Mouse (Mus musculus): ENCODE results near the gene Rasal2. TPM values are rescaled to one million over a fixed set of nuclear protein-coding genes. Genes with fewer than 3 reads are reported as not detected.
A peak's percentile ranks its signal among the peaks of the same experiment; 100 is the strongest.

The Rasal2 gene
- polyA plus RNA-seq, 1 experiment from 2014 or later: 23.8 TPM

- Histone ChIP-seq H3K36me3 (ENCODE audit: control insufficient read depth, insufficient read depth, low read length) (no peaks in the 10 kb centered on the region), H3K4me1 (ENCODE audit: control insufficient read depth, insufficient read depth, low read length) (peaks cover 12% of the 10 kb centered on the region), H3K4me3 (ENCODE audit: low read depth, low read length) (peak overlapping the region; percentile 96), H3K9ac (ENCODE audit: low read length) (peak overlapping the region; percentile 90), H3K4me2 (peak overlapping the region; percentile 44), H3K9me3 (ENCODE audit: control insufficient read depth, low read length) (no peaks in the 10 kb centered on the region), H3K27ac (ENCODE audit: low read depth, low read length) (no peak overlapping the region), H3K27me3 (ENCODE audit: control insufficient read depth, insufficient read depth, low read length) (no peaks in the 10 kb centered on the region)
- no peak for ATAC-seq (ENCODE audit: low FRiP score)
- whole genome bisulfite sequencing: 7% methylated on average over 8 of the region's 8 CpGs
- DNase-seq (ENCODE audit: low spot score, missing footprints): no peak
Measured at GRCm38 (mm10) chr1:157410937-157411336, 1.5 kb downstream of the Rasal2 start.

DNA sequence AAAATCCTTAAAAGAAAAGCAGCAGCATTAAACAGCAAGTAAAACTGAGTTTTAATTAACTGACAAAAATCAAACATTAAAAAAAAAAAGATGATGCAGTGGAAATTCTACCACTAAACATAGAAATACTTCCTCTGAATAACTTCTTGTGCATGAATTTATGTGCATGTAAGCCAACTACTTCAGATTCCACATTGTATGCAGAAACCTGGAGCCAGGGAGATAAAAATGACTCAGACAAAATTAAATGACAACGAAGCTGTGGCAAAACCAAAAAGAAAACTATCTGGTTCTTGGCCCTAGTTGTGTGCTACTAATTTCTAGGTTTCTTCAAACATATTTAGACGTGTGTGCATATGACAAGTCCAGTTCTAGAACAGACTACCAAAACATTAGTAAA lies 2.7 kb downstream of the Rasal2 start:
- ATAC-seq (ENCODE audit: low FRiP score) (no peak), DNase-seq (ENCODE audit: low spot score, missing footprints) (no peak)
- 83% methylated on average over 2 of the region's 2 CpGs for WGBS
- Histone ChIP-seq H3K9ac (ENCODE audit: low read length) (no peak overlapping the region), H3K9me3 (ENCODE audit: control insufficient read depth, low read length) (no peaks in the 10 kb centered on the region), H3K4me3 (ENCODE audit: low read depth, low read length) (no peak overlapping the region), H3K27ac (ENCODE audit: low read depth, low read length) (no peak overlapping the region), H3K36me3 (ENCODE audit: control insufficient read depth, insufficient read depth, low read length) (no peaks in the 10 kb centered on the region), H3K4me1 (ENCODE audit: control insufficient read depth, insufficient read depth, low read length) (peaks cover 12% of the 10 kb centered on the region), H3K27me3 (ENCODE audit: control insufficient read depth, insufficient read depth, low read length) (no peaks in the 10 kb centered on the region), H3K4me2 (peak overlapping the region; percentile 35; the same call in 1 of the 2 replicates)

- no peaks in the 10 kb centered on the region for H3K36me3 ChIP-seq (ENCODE audit: control insufficient read depth, insufficient read depth, low read length)
- H3K4me3 ChIP-seq (ENCODE audit: low read depth, low read length): no peak overlapping the region
- H3K27ac ChIP-seq (ENCODE audit: low read depth, low read length): no peak overlapping the region; the same call in 1 of the 2 replicates
- DNase-seq (ENCODE audit: low spot score, missing footprints) (no peak), ATAC-seq (ENCODE audit: low FRiP score) (peak; percentile 54; the same call in 1 of the 2 replicates)
- H3K27me3 ChIP-seq (ENCODE audit: control insufficient read depth, insufficient read depth, low read length): no peaks in the 10 kb centered on the region
- 20% methylated on average over 4 of the region's 4 CpGs for WGBS
- H3K9ac ChIP-seq (ENCODE audit: low read length): no peak overlapping the region
- H3K4me1 ChIP-seq (ENCODE audit: control insufficient read depth, insufficient read depth, low read length): peaks cover 6% of the 10 kb centered on the region; the same call in 1 of the 2 replicates
- H3K9me3 ChIP-seq (ENCODE audit: control insufficient read depth, low read length): no peaks in the 10 kb centered on the region
- H3K4me2 ChIP-seq: no peak overlapping the region
Measured at GRCm38 (mm10) chr1:157388027-157388426, 24.4 kb downstream of the Rasal2 start.

DNA sequence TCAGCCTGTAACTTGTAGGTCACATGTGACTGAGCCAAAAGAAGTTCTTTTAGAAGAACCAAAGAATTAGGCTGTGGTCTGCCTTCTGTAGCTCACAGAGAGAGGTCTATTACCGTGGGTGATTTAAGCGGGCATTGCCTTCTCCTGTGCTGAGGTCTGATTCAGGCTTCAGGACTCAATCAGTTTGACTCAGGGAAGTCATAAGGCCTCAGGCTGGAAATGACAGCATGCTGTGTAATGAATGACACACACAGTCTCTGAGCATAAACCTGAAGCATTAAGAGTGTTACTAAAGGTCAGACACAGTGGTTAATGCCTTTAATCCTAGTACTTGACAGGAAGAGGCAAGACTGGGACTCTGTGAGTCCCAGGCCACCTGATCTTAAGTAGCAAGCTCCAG lies 31.7 kb downstream of the Rasal2 start:
- no peak for DNase-seq (ENCODE audit: low spot score, missing footprints)
- no peaks in the 10 kb centered on the region for H3K9me3 ChIP-seq (ENCODE audit: control insufficient read depth, low read length)
- no peaks in the 10 kb centered on the region for H3K27me3 ChIP-seq (ENCODE audit: control insufficient read depth, insufficient read depth, low read length)
- 43% methylated on average over 2 of the region's 2 CpGs for WGBS
- H3K36me3 ChIP-seq (ENCODE audit: control insufficient read depth, insufficient read depth, low read length): no peaks in the 10 kb centered on the region
- no peak overlapping the region for H3K9ac ChIP-seq (ENCODE audit: low read length)
- H3K4me3 ChIP-seq (ENCODE audit: low read depth, low read length): no peak overlapping the region
- H3K27ac ChIP-seq (ENCODE audit: low read depth, low read length): no peak overlapping the region
- H3K4me2 ChIP-seq: no peak overlapping the region
- H3K4me1 ChIP-seq (ENCODE audit: control insufficient read depth, insufficient read depth, low read length): no peaks in the 10 kb centered on the region
- ATAC-seq (ENCODE audit: low FRiP score): no peak

- no peaks in the 10 kb centered on the region for H3K4me1 ChIP-seq (ENCODE audit: control insufficient read depth, insufficient read depth, low read length)
- H3K9me3 ChIP-seq (ENCODE audit: control insufficient read depth, low read length): no peaks in the 10 kb centered on the region
- WGBS: 83% methylated on average over 2 of the region's 2 CpGs
- no peak overlapping the region for H3K9ac ChIP-seq (ENCODE audit: low read length)
- no peak overlapping the region for H3K27ac ChIP-seq (ENCODE audit: low read depth, low read length)
- no peak overlapping the region for H3K4me3 ChIP-seq (ENCODE audit: low read depth, low read length)
- H3K4me2 ChIP-seq: no peak overlapping the region
- ATAC-seq (ENCODE audit: low FRiP score) (no peak), DNase-seq (ENCODE audit: low spot score, missing footprints) (no peak)
- H3K27me3 ChIP-seq (ENCODE audit: control insufficient read depth, insufficient read depth, low read length): no peaks in the 10 kb centered on the region
- no peaks in the 10 kb centered on the region for H3K36me3 ChIP-seq (ENCODE audit: control insufficient read depth, insufficient read depth, low read length)
Measured at GRCm38 (mm10) chr1:157370397-157370796, 42.0 kb downstream of the Rasal2 start.

DNA sequence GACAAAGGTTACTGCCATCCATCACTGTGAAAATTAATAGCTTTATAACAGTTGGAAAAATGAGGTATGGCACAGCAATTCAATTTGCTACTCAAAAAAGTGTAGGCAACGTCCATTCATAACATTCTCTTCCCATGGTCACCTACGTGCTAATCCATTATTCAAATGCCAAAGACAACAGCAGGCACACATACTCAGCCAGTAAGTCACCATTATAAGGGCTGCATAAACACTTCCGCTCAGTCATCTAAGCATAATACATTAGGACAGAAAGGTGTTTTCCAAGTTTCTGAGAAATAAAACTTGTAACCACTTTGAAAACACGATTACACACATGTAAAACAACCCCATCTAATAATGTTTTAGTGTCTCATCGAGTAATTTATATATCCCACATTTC lies 44.1 kb downstream of the Rasal2 start:
- no peaks in the 10 kb centered on the region for H3K27me3 ChIP-seq (ENCODE audit: control insufficient read depth, insufficient read depth, low read length)
- no peak overlapping the region for H3K9ac ChIP-seq (ENCODE audit: low read length)
- H3K36me3 ChIP-seq (ENCODE audit: control insufficient read depth, insufficient read depth, low read length): no peaks in the 10 kb centered on the region
- H3K4me3 ChIP-seq (ENCODE audit: low read depth, low read length): no peak overlapping the region
- H3K4me2 ChIP-seq: no peak overlapping the region
- H3K9me3 ChIP-seq (ENCODE audit: control insufficient read depth, low read length): no peaks in the 10 kb centered on the region
- WGBS: 77% methylated on average over 5 of the region's 5 CpGs
- H3K27ac ChIP-seq (ENCODE audit: low read depth, low read length): no peak overlapping the region
- no peak for DNase-seq (ENCODE audit: low spot score, missing footprints)
- ATAC-seq (ENCODE audit: low FRiP score): no peak
- no peaks in the 10 kb centered on the region for H3K4me1 ChIP-seq (ENCODE audit: control insufficient read depth, insufficient read depth, low read length)

- no peak overlapping the region for H3K27ac ChIP-seq (ENCODE audit: low read depth, low read length)
- no peak overlapping the region for H3K4me2 ChIP-seq
- no peaks in the 10 kb centered on the region for H3K36me3 ChIP-seq (ENCODE audit: control insufficient read depth, insufficient read depth, low read length)
- no peaks in the 10 kb centered on the region for H3K27me3 ChIP-seq (ENCODE audit: control insufficient read depth, insufficient read depth, low read length)
- no peak overlapping the region for H3K4me3 ChIP-seq (ENCODE audit: low read depth, low read length)
- DNase-seq (ENCODE audit: low spot score, missing footprints) (no peak), ATAC-seq (ENCODE audit: low FRiP score) (no peak)
- no peaks in the 10 kb centered on the region; the same call in 1 of the 2 replicates for H3K9me3 ChIP-seq (ENCODE audit: control insufficient read depth, low read length)
- H3K4me1 ChIP-seq (ENCODE audit: control insufficient read depth, insufficient read depth, low read length): no peaks in the 10 kb centered on the region
- no peak overlapping the region for H3K9ac ChIP-seq (ENCODE audit: low read length)
- WGBS: 100% methylated on average over 1 of the region's 1 CpGs
Measured at GRCm38 (mm10) chr1:157346661-157347060, 65.7 kb downstream of the Rasal2 start.

DNA sequence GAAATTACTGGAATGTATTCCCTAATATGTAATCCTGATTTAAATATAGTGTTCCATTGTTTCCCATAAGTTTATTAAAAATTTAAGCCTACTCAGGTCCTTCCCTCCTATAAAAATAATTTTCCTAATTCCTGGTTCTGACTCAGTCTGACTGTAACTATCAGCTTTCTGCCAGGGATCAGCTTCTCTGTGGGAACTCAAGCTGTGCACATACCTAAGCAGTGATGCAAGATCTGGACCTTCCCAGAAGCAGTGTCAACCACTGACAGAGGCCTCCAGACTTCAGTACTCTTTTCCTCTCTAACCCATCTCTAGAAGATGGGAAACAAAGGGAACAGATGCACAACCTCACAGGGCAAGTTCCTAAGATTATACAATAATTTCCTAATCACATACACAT lies 68.9 kb downstream of the Rasal2 start:
- Histone ChIP-seq H3K27me3 (ENCODE audit: control insufficient read depth, insufficient read depth, low read length) (no peaks in the 10 kb centered on the region), H3K4me2 (no peak overlapping the region), H3K9ac (ENCODE audit: low read length) (no peak overlapping the region), H3K4me1 (ENCODE audit: control insufficient read depth, insufficient read depth, low read length) (no peaks in the 10 kb centered on the region), H3K36me3 (ENCODE audit: control insufficient read depth, insufficient read depth, low read length) (no peaks in the 10 kb centered on the region), H3K27ac (ENCODE audit: low read depth, low read length) (no peak overlapping the region), H3K4me3 (ENCODE audit: low read depth, low read length) (no peak overlapping the region), H3K9me3 (ENCODE audit: control insufficient read depth, low read length) (no peaks in the 10 kb centered on the region)
- DNase-seq (ENCODE audit: low spot score, missing footprints): no peak
- no peak for ATAC-seq (ENCODE audit: low FRiP score)

DNA sequence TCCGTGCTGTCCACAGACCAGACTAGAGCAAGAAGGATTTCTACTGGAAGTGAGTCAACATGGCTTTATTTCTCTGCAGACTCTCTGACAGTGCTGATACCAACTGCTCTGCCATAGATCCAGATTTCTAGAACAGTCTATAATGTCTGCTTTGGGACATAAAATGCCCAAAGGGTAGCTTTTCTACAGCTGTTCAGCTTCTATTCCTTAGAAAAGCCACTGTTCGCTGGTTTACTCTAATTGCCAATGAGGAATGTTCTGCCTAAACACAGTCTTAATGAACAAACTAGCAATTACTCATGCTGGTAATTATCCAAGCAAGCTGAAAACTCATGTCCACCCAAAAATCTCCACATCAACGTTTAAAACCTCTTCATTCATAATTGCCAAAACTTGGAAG lies 77.6 kb downstream of the Rasal2 start:
- H3K9me3 ChIP-seq (ENCODE audit: control insufficient read depth, low read length): no peaks in the 10 kb centered on the region
- H3K4me3 ChIP-seq (ENCODE audit: low read depth, low read length): no peak overlapping the region
- WGBS: 89% methylated on average over 3 of the region's 3 CpGs
- no peak for DNase-seq (ENCODE audit: low spot score, missing footprints)
- H3K27ac ChIP-seq (ENCODE audit: low read depth, low read length): no peak overlapping the region
- no peak overlapping the region for H3K9ac ChIP-seq (ENCODE audit: low read length)
- no peaks in the 10 kb centered on the region for H3K36me3 ChIP-seq (ENCODE audit: control insufficient read depth, insufficient read depth, low read length)
- no peaks in the 10 kb centered on the region for H3K4me1 ChIP-seq (ENCODE audit: control insufficient read depth, insufficient read depth, low read length)
- H3K27me3 ChIP-seq (ENCODE audit: control insufficient read depth, insufficient read depth, low read length): no peaks in the 10 kb centered on the region
- ATAC-seq (ENCODE audit: low FRiP score): no peak
- no peak overlapping the region for H3K4me2 ChIP-seq

DNA sequence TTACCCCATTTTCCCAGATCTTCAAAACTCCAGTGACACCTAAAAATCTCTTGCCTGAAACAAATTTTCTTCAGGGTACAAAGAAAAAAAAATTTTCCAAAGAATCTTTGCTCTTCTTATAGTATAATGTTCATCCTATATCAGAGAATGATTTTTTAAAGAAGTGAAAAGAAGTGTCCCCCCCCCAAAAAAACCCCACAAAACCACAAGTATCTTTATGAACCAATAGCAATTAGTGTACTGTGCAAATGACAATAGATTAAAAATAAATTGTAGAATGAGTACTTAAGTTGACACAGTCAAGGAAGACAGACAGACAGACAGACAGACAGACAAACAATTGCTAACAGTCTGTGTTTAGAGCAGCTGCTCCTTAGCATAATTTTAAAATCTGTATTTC lies 84.3 kb downstream of the Rasal2 start:
- no peak for DNase-seq (ENCODE audit: low spot score, missing footprints)
- H3K36me3 ChIP-seq (ENCODE audit: control insufficient read depth, insufficient read depth, low read length): no peaks in the 10 kb centered on the region
- no peak overlapping the region for H3K27ac ChIP-seq (ENCODE audit: low read depth, low read length)
- ATAC-seq (ENCODE audit: low FRiP score): no peak
- H3K4me3 ChIP-seq (ENCODE audit: low read depth, low read length): no peak overlapping the region
- no peaks in the 10 kb centered on the region for H3K27me3 ChIP-seq (ENCODE audit: control insufficient read depth, insufficient read depth, low read length)
- H3K9me3 ChIP-seq (ENCODE audit: control insufficient read depth, low read length): no peaks in the 10 kb centered on the region
- no peaks in the 10 kb centered on the region for H3K4me1 ChIP-seq (ENCODE audit: control insufficient read depth, insufficient read depth, low read length)
- no peak overlapping the region for H3K9ac ChIP-seq (ENCODE audit: low read length)
- no peak overlapping the region for H3K4me2 ChIP-seq
